Mouse (Mus musculus): ENCODE data around the gene Klf16.

- no peak for TF ChIP-seq POLR2A (IDR thresholded peaks at IDR 0.05; ENCODE audit: insufficient read length, low read depth)
- TF ChIP-seq POLR2AphosphoS2 (IDR thresholded peaks at IDR 0.05; ENCODE audit: insufficient read length, low read depth) = no peak
- TF ChIP-seq MAX (IDR thresholded peaks at IDR 0.05; ENCODE audit: low read depth) = no peak
- TF ChIP-seq MYOD1 (IDR thresholded peaks at IDR 0.05; ENCODE audit: control insufficient read depth in 1 of 3, insufficient read length in 2 of 3, low read depth in 2 of 3) = no peak
- TF ChIP-seq USF1 (IDR thresholded peaks at IDR 0.05; ENCODE audit: low read depth) = no peak
- no peak for TF ChIP-seq SRF (IDR thresholded peaks at IDR 0.05; ENCODE audit: control insufficient read depth, insufficient read length, low read depth)
- TF ChIP-seq E2F4 (IDR thresholded peaks at IDR 0.05; ENCODE audit: insufficient read depth) = no peak
- TF ChIP-seq TCF3 (IDR thresholded peaks at IDR 0.05; ENCODE audit: insufficient read length, low read depth) = no peak
- no peak for TF ChIP-seq CEBPB (IDR thresholded peaks at IDR 0.05; ENCODE audit: insufficient read depth, poor library complexity, severe bottlenecking)
Measured at GRCm38 (mm10) chr10:80569664-80570066, 7.5 kb downstream of the Klf16 start.

Data from myocyte (in vitro differentiated cells).